Mouse (Mus musculus) C2C12 (cell line): ENCODE measurements around the gene Vmn2r97.
"Not testable (repeated sequence)": the region's sequence is repeated elsewhere in the genome, so short reads cannot be mapped to it uniquely, and the experiment has no call there.

Source experiments
- CEBPB ChIP-seq: IDR thresholded peaks from one replicate; pipeline ENCODE4 v1.6.1; 2011; ENCODE audit warnings: low read depth, mild to moderate bottlenecking, control low read depth, moderate library complexity
- CTCF ChIP-seq: IDR thresholded peaks from one replicate; pipeline ENCODE4 v1.5.1; 2011; ENCODE audit not compliant: control insufficient read depth, insufficient read depth, insufficient read length
- MAX ChIP-seq: IDR thresholded peaks from one replicate; pipeline ENCODE4 v1.6.1; 2011; ENCODE audit warnings: mild to moderate bottlenecking, control low read depth
- USF1 ChIP-seq: IDR thresholded peaks from one replicate; pipeline ENCODE4 v1.6.1; 2011; ENCODE audit warnings: low read depth, mild to moderate bottlenecking, control low read depth, moderate library complexity

- TF ChIP-seq CTCF, USF1, MAX, CEBPB: not testable (repeated sequence)
Measured at GRCm38 (mm10) chr17:18957800-18958199, 43.7 kb downstream of the Vmn2r97 start.
